Mouse (Mus musculus) R1 (cell line): ENCODE measurements around the gene Vmn2r85.
A peak's percentile ranks its signal among the peaks of the same experiment; 100 is the strongest.
"Not testable (repeated sequence)": the region's sequence is repeated elsewhere in the genome, so short reads cannot be mapped to it uniquely, and the experiment has no call there.

ENCODE experiments used
- DNase-seq: peaks from one replicate; pipeline ENCODE4 v3.0.0-alpha.2; 2018; ENCODE audit warnings: low read depth, low spot score

Gene Vmn2r85

DNA sequence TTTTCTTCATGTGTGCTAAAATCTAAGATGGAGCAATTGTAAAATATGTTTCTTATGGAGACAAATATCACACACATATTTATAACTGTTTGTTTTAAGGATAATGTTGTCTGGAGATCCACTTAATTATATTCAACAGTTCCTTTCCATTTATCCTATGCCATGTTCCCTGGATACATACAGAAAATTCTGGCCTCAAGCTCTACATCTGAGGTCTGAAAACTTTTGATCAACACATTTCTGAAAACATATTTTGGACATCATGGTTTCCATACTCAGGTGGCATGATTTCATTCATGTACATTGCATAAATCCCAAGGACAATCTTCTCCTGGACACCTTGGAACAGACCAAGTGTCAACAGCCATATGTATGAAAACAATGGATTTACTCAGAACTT is at the start of gene Vmn2r85:
Gene Vmn2r85, minus strand, starts transcription at position 101 of the 400 bp plus-strand sequence.
- DNase-seq = not testable (repeated sequence)

DNA sequence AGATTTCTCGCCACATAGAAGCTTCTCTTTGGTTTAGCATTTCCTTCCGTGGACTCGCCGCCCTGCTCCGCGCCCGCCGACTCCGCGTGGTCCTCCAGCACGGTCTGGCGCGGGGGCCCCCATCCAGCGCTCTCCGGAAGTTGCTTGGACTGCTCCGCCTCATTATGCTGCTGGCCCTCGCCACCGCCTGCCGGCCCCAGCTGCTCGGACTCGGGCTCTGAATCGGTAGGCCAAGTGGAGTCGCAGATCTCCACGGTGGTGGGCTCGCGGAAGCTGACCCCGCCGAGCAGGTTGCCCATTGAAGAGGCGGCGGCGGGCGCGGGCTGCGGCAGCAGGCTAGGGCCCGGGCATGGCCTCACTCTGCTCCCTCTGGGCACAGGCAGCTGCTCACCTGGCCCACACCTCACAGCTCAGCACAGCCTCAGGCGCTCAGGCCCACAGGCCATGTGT is 40.8 kb upstream of the Vmn2r85 start:
- DNase-seq = peak; percentile 60

DNA sequence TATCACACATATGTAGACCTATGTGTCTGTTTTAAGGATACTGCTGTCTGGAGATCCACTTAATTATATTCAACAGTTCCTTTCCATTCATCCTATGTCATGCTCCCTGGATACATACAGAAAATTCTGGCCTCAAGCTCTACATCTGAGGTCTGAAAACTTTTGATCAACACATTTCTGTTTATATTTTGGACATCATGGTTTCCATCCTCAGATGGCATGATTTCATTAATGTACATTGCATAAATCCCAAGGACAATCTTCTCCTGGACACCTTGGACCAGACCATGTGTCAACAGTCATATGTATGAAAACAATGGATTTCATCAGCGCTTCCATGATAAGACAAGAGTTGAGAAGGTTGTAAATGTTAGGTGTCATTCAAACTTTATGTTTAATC is 26.4 kb upstream of the Vmn2r85 start, which contains the start of gene Vmn2r86:
Gene Vmn2r86, minus strand, starts transcription at position 101 of the 400 bp plus-strand sequence.
- not testable (repeated sequence) for DNase-seq

- no peak for DNase-seq
These were observed 15.3 kb upstream of the Vmn2r85 start for GRCm38 (mm10) chr10:130444776-130445175.

DNA sequence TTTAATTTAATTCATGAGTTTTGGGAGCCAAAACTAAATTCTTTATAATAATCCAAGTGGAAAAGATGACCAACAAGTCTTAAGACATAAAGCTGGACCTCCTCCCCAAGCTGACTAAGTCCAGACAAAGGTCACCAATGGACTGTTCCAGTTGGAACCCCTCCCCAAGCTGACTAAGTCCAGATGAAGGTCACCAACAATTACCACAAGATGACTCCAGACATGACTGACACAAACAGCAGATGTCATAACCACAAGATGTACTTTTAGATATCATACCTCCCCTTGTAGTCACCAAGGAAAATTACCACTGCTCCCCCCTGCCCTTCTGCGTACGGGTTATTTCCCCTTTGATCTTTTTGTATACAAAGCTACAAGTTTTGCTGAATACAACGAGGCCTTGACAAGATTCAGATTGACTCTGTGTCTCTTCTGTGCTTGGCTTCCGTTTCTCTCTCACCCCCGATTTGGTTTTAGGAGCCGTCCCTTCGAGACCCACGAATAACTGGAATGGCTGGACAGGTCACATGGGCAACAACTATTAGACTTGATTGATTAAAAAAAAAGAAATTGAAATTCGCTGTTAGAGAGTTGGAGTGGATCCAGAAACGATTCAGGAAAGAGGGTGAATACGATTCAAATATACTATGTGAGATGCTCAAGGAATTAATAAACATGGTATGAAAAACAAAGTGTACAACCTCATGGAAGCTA is 4.8 kb upstream of the Vmn2r85 start:
- DNase-seq = not testable (repeated sequence)

GRCm38 (mm10) chr10:130422368-130422767 is 7.1 kb downstream of the Vmn2r85 start:
- DNase-seq = not testable (repeated sequence)

- peak; percentile 81 for DNase-seq
These were observed 9.1 kb downstream of the Vmn2r85 start for GRCm38 (mm10) chr10:130420401-130420800.

- DNase-seq = peak; percentile 99
These were observed 9.5 kb downstream of the Vmn2r85 start for GRCm38 (mm10) chr10:130419954-130420353.

DNA sequence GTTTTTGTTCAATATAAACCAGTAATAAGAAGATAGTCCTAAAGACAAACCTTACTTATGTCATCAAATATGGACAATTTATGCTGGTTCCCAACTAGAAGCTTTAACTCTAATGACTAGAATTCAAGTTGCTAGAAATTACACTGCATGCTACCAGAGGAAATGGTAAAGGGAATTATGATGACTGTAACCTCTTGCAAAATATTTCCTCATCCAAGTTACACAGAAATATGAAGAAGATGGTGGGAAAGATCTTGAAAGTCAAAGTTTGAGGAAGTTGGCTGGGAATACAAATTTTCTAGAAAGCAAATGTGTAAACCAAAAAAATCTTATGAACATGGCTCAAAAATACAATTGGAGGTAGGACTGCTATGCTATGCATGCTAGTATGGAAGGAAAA is 13.2 kb downstream of the Vmn2r85 start:
- DNase-seq = not testable (repeated sequence)

GRCm38 (mm10) chr10:130412167-130412698 is 17.3 kb downstream of the Vmn2r85 start:
- DNase-seq = peak; percentile 42

- no peak for DNase-seq
These were observed 35.3 kb downstream of the Vmn2r85 start, which contains the start of gene Vmn2r84 for GRCm38 (mm10) chr10:130394232-130394631. TSS of gene Vmn2r84 (minus strand) at chr10:130394332.

GRCm38 (mm10) chr10:130375145-130375544 is 54.4 kb downstream of the Vmn2r85 start:
- DNase-seq = no peak

GRCm38 (mm10) chr10:130372491-130373173 is 56.9 kb downstream of the Vmn2r85 start:
- DNase-seq = no peak

- DNase-seq = no peak
These were observed 57.9 kb downstream of the Vmn2r85 start for GRCm38 (mm10) chr10:130371644-130372043.

GRCm38 (mm10) chr10:130370005-130370682 is 59.4 kb downstream of the Vmn2r85 start:
- no peak for DNase-seq

DNA sequence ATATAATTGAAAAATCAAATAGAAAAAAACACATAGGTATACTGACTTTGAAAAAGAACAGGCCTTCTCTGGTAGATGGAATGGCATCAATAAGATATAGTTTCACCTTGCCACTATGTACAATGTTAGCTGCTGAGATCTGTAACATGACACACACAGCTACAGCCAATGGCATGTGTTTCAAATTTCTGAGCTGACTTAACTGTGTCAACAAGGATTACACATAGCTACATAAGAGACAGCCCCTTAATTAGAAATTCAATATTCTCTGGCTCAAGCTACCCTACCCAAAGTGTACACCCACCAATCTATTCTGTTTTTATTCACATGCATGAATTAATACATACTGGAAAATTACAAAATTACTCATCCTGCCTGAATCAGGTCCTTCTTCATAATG is 61.1 kb downstream of the Vmn2r85 start:
- no peak for DNase-seq

DNA sequence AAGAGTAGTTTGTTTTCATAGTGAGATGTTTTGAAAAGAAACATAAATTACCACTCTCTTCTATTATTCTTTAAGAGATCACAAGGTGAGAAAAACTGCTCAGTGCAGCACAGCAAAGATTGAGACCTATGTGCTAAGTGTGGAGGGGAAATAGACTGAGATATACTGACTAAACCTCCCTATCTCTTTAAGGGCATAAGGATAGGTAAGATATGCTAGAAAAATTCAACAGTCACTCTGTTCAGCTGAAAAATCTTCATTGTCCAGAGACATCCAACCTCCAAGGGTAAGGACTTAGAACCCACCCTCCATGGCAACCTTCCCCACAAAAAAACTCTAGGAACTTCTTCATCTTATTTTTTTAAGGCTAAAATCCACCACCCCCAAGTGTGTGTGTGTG is 64.7 kb downstream of the Vmn2r85 start:
- DNase-seq = no peak
